Mouse (Mus musculus): ENCODE measurements around the gene Gm3269.
"Not testable (repeated sequence)": the region's sequence is repeated elsewhere in the genome, so short reads cannot be mapped to it uniquely, and the experiment has no call there.

Gene Gm3269

DNA sequence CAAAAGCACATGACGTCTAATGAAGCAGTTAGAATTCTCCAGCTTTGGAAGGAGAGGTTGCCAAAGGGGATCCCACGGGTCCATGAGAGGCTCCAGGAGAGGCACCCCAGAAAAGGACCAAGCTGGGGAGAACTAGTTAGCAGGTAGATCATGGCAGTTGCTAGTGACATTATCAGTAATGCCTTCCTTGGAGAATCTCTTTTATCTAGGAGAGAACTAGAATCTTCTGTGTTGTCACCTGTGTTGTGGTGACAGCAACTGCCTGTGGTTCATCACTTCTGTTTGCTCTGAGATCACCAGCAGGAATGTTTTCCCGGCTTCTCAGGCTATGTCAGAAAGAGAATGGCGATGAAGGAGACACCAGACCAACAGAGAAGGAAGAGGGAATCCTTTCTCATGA, at the start of gene Gm3269:
Gene Gm3269, plus strand, starts transcription at position 301 of the 400 bp plus-strand sequence.
- DNase-seq (ENCODE audit: low spot score in 2 of 2): not testable (repeated sequence)

- DNase-seq (ENCODE audit: low spot score in 2 of 2): peak; percentile 20 to 23
Measured at GRCm38 (mm10) chr14:4806421-4806820, 31.5 kb upstream of the Gm3269 start.

DNA sequence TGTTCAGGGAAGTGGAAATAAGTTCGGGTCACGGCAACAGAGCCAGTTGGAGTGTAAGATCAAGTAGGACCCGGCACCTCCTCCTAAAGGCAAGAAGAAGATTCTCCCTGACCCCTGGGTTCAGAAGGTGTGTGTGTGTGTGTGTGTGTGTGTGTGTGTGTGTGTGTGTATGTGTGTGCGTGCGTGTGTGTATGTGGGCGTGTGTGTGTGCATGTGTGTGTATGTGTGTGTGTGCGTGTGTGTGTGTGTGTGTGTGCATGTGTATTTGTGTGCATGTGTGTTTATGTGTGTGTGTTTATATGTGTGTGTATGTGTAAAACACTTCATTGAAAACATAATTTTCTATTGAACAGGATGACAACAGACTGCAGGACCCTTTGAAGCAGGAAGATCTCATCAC, 16.0 kb upstream of the Gm3269 start:
- DNase-seq (ENCODE audit: low spot score in 2 of 2): not testable (repeated sequence)

GRCm38 (mm10) chr14:4855299-4855980, 17.5 kb downstream of the Gm3269 start, which contains the start of gene Gm3264:
Gene Gm3264 (plus strand): TSS chr14:4855576.
- DNase-seq (ENCODE audit: low spot score in 2 of 2): peak; percentile 16 to 18

DNA sequence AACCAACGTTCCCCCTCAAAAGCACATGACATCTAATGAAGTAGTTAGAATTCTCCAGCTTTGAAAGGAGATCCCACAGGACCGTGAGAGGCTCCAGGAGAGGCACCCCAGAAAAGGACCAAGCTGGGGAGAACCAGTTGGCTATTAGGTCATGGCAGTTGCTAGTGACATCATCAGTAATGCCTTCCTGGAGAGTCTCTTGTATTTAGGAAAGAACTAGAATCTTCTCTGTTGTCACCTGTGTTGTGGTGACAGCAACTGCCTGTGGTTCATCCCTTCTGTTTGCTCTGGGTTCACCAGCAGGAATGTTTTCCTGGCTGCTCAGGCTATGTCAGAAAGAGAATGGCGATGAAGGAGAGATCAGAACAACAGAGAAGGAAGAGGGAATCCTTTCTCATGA, 54.2 kb downstream of the Gm3269 start, which contains the start of gene Gm3278:
Gene Gm3278, plus strand, starts transcription at position 301 of the 400 bp plus-strand sequence.
- DNase-seq (ENCODE audit: low spot score in 2 of 2): not testable (repeated sequence)

Data from right cerebral cortex, postnatal 10 days (tissue).